Mouse (Mus musculus) right cerebral cortex, postnatal 25 days (tissue): Measurements from ENCODE around the gene Greb1.
"Not testable (repeated sequence)": the region's sequence is repeated elsewhere in the genome, so short reads cannot be mapped to it uniquely, and the experiment has no call there.

Source experiments
- DNase-seq: peaks from one replicate; pipeline ENCODE4 v3.0.0; 2022

Greb1 gene

GRCm38 (mm10) chr12:16760246-16760645 is 40.4 kb downstream of the Greb1 start:
- no peak for DNase-seq

GRCm38 (mm10) chr12:16754311-16754710 is 46.4 kb downstream of the Greb1 start:
- no peak for DNase-seq

GRCm38 (mm10) chr12:16753555-16753954 is 47.1 kb downstream of the Greb1 start:
- DNase-seq: no peak

GRCm38 (mm10) chr12:16753110-16753509 is 47.6 kb downstream of the Greb1 start:
- DNase-seq: no peak

- DNase-seq: no peak
These were observed 48.3 kb downstream of the Greb1 start for GRCm38 (mm10) chr12:16752236-16752840.

- no peak for DNase-seq
These were observed 49.1 kb downstream of the Greb1 start for GRCm38 (mm10) chr12:16751609-16752008.

- no peak for DNase-seq
These were observed 60.6 kb downstream of the Greb1 start for GRCm38 (mm10) chr12:16740059-16740458.

GRCm38 (mm10) chr12:16737266-16737665 is 63.4 kb downstream of the Greb1 start:
- no peak for DNase-seq

- no peak for DNase-seq
These were observed 66.0 kb downstream of the Greb1 start for GRCm38 (mm10) chr12:16734698-16735097.

- no peak for DNase-seq
These were observed 66.7 kb downstream of the Greb1 start for GRCm38 (mm10) chr12:16734009-16734408.

GRCm38 (mm10) chr12:16731121-16731741 is 69.5 kb downstream of the Greb1 start:
- no peak for DNase-seq

- no peak for DNase-seq
These were observed 70.5 kb downstream of the Greb1 start for GRCm38 (mm10) chr12:16730196-16730595.

GRCm38 (mm10) chr12:16728221-16728620 is 72.5 kb downstream of the Greb1 start:
- DNase-seq: no peak

- no peak for DNase-seq
These were observed 74.5 kb downstream of the Greb1 start for GRCm38 (mm10) chr12:16726229-16726628.

- no peak for DNase-seq
These were observed 77.1 kb downstream of the Greb1 start for GRCm38 (mm10) chr12:16723601-16724000.

- DNase-seq: peak; percentile 24
These were observed 81.9 kb downstream of the Greb1 start for GRCm38 (mm10) chr12:16718660-16719315.

GRCm38 (mm10) chr12:16717653-16718052 is 83.0 kb downstream of the Greb1 start:
- DNase-seq: no peak

GRCm38 (mm10) chr12:16714616-16715015 is 86.1 kb downstream of the Greb1 start:
- DNase-seq: no peak

GRCm38 (mm10) chr12:16698691-16699090 is 102.0 kb downstream of the Greb1 start:
- DNase-seq: no peak

GRCm38 (mm10) chr12:16696146-16696545 is 104.5 kb downstream of the Greb1 start:
- DNase-seq: no peak

- DNase-seq: not testable (repeated sequence)
These were observed 105.4 kb downstream of the Greb1 start for GRCm38 (mm10) chr12:16695252-16695651.

GRCm38 (mm10) chr12:16694783-16695182 is 105.9 kb downstream of the Greb1 start:
- DNase-seq: no peak

GRCm38 (mm10) chr12:16690631-16691030 is 110.1 kb downstream of the Greb1 start:
- DNase-seq: no peak

GRCm38 (mm10) chr12:16672246-16672645 is 128.4 kb downstream of the Greb1 start:
- DNase-seq: no peak
